32 mouse cellular contexts compared by ENCODE assay signal in genomic region chr14:17885320-17885719, GRCm38 (mm10).
"Had no signal": no experiment of that assay in that cellular context is flagged by ENCODE, and none has a peak within 500 bp of the region (broad histone marks: within the 10 kb centered on the region; RNA-seq: fewer than 3 reads in every experiment).

No protein-coding gene starts in this region.

- DNase-seq: left cerebral cortex, postnatal 4 days; liver; liver, embryonic 13.5 days; liver, postnatal 0 days; lung, adult 18-20 months; lung, adult 2 months; lung, embryonic 14.5 days; lung, postnatal 10 days; lung, postnatal 14 days; lung, postnatal 36 days; lung, postnatal 4 days; midbrain, embryonic 14.5 days had no signal

- H3K9me3 ChIP-seq: limb, embryonic 10.5 days; limb, embryonic 12.5 days; limb, embryonic 13.5 days; limb, embryonic 15.5 days; liver, embryonic 12.5 days; liver, embryonic 13.5 days; liver, embryonic 15.5 days; lung, embryonic 15.5 days; midbrain, embryonic 10.5 days; midbrain, embryonic 12.5 days; midbrain, embryonic 13.5 days; midbrain, embryonic 15.5 days; neural tube, embryonic 12.5 days had no signal

- H3K4me3 ChIP-seq: left cerebral cortex, adult 2 months; limb, embryonic 10.5 days; limb, embryonic 12.5 days; limb, embryonic 13.5 days; limb, embryonic 15.5 days; liver, embryonic 12.5 days; liver, embryonic 13.5 days; liver, embryonic 15.5 days; lung, embryonic 15.5 days; megakaryocyte, embryonic 14.5 days; midbrain, embryonic 10.5 days; midbrain, embryonic 12.5 days; midbrain, embryonic 13.5 days; midbrain, embryonic 15.5 days; myocyte; neural tube, embryonic 12.5 days had no signal

- H3K36me3 ChIP-seq: limb, embryonic 10.5 days; limb, embryonic 12.5 days; limb, embryonic 13.5 days; limb, embryonic 15.5 days; liver, embryonic 12.5 days; liver, embryonic 13.5 days; liver, embryonic 15.5 days; lung, embryonic 15.5 days; midbrain, embryonic 10.5 days; midbrain, embryonic 12.5 days; midbrain, embryonic 13.5 days; midbrain, embryonic 15.5 days; neural tube, embryonic 12.5 days had no signal

- H3K27me3 ChIP-seq: limb, embryonic 12.5 days; limb, embryonic 13.5 days; limb, embryonic 15.5 days; liver, embryonic 12.5 days; liver, embryonic 13.5 days; liver, embryonic 15.5 days; lung, embryonic 15.5 days; megakaryocyte, embryonic 14.5 days; midbrain, embryonic 12.5 days; midbrain, embryonic 13.5 days; midbrain, embryonic 15.5 days; neural tube, embryonic 12.5 days had no signal

- ATAC-seq: liver, embryonic 12.5 days; liver, postnatal 0 days; lung, postnatal 0 days; midbrain, embryonic 13.5 days; midbrain, embryonic 15.5 days; midbrain, embryonic 16.5 days had no signal

- H3K27ac ChIP-seq: left cerebral cortex, adult 2 months; limb, embryonic 10.5 days; limb, embryonic 12.5 days; limb, embryonic 13.5 days; limb, embryonic 15.5 days; liver, embryonic 12.5 days; liver, embryonic 13.5 days; liver, embryonic 14.5 days; liver, embryonic 15.5 days; lung, embryonic 15.5 days; macrophage; midbrain, embryonic 10.5 days; midbrain, embryonic 12.5 days; midbrain, embryonic 13.5 days; midbrain, embryonic 15.5 days; neural tube, embryonic 12.5 days had no signal

- H3K9ac ChIP-seq: limb, embryonic 12.5 days; limb, embryonic 13.5 days; limb, embryonic 15.5 days; liver, embryonic 12.5 days; liver, embryonic 13.5 days; liver, embryonic 14.5 days; liver, embryonic 15.5 days; liver, postnatal 0 days; lung, embryonic 14.5 days; lung, embryonic 15.5 days; midbrain, embryonic 12.5 days; midbrain, embryonic 13.5 days; midbrain, embryonic 15.5 days; neural tube, embryonic 12.5 days had no signal

- H3K4me2 ChIP-seq: limb, embryonic 12.5 days; limb, embryonic 13.5 days; limb, embryonic 15.5 days; liver, embryonic 12.5 days; liver, embryonic 13.5 days; liver, embryonic 15.5 days; lung, embryonic 14.5 days; lung, embryonic 15.5 days; midbrain, embryonic 11.5 days; midbrain, embryonic 12.5 days; midbrain, embryonic 13.5 days; midbrain, embryonic 15.5 days; neural tube, embryonic 12.5 days had no signal

- H3K4me1 ChIP-seq: limb, embryonic 10.5 days; limb, embryonic 12.5 days; limb, embryonic 13.5 days; limb, embryonic 15.5 days; liver, embryonic 12.5 days; liver, embryonic 13.5 days; liver, embryonic 15.5 days; lung, embryonic 15.5 days; megakaryocyte, embryonic 14.5 days; midbrain, embryonic 12.5 days; midbrain, embryonic 13.5 days; midbrain, embryonic 15.5 days; neural tube, embryonic 12.5 days had no signal
